Mouse (Mus musculus): ENCODE measurements around the gene Tpo.

Gene Tpo

DNA sequence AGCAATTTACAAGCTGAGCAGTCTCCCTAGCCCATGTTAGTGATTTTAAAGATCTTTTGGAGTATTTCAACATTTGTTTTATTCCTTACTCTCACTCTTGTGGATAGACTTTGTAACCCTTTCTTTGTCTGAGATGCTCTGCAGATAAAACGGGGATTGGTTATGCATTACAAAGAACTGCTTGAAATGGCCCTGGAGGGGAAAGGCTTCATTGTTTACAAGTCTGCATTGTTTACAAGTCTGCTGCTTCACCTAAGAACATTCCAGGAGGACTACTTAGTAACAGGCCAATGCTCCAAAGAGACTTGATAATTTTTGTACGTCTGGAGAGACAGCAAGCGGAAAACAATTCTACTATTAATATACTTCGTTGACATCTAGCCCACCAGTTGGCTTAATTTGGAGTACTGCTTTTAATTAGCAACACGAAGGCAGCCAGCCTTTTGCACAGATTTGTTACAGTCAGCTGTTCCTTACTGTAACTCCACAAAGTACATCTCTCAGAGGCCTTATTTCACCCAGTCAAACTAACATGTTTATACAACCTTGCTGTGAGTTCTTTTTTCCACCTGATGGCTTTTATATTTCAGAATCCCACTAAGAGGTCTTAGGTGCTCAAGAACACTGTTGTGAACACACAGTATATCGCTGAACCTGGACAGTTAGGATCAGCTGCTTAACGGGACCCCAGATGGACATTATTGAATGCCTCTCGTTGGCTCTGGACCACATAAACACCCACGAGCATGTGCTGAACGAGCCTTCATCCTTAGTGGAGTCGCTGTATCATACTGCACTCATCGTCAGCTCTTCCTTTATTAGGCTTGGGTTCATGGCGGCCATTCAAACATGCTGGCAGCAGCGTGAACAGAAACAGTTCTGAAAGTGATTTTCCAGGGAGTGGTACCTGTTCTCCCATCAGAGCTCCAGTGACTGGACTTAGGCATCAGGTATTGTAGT is 22.5 kb downstream of the Tpo start:
- H3K9me3 ChIP-seq (ENCODE audit: low read length) = peaks cover 37% of the 10 kb centered on the region
- H3K36me3 ChIP-seq (ENCODE audit: insufficient read depth, low read length) = no peaks in the 10 kb centered on the region
- H3K4me1 ChIP-seq (replicated peaks; ENCODE audit: low read depth, low read length) = peaks cover 23% of the 10 kb centered on the region
- H3K27me3 ChIP-seq (ENCODE audit: insufficient read depth, low read length) = no peaks in the 10 kb centered on the region
- TF ChIP-seq POU5F1 (IDR thresholded peaks at IDR 0.05; ENCODE audit: borderline replicate concordance, low read length) = no peak
- TF ChIP-seq CTCF (conservative IDR thresholded peaks at IDR 0.05; ENCODE audit: low read length) = no peak
- TF ChIP-seq NANOG (IDR thresholded peaks at IDR 0.05; ENCODE audit: borderline replicate concordance, low read length) = no peak
- H3K4me3 ChIP-seq (replicated peaks; ENCODE audit: low read length) = no peak overlapping the region

DNA sequence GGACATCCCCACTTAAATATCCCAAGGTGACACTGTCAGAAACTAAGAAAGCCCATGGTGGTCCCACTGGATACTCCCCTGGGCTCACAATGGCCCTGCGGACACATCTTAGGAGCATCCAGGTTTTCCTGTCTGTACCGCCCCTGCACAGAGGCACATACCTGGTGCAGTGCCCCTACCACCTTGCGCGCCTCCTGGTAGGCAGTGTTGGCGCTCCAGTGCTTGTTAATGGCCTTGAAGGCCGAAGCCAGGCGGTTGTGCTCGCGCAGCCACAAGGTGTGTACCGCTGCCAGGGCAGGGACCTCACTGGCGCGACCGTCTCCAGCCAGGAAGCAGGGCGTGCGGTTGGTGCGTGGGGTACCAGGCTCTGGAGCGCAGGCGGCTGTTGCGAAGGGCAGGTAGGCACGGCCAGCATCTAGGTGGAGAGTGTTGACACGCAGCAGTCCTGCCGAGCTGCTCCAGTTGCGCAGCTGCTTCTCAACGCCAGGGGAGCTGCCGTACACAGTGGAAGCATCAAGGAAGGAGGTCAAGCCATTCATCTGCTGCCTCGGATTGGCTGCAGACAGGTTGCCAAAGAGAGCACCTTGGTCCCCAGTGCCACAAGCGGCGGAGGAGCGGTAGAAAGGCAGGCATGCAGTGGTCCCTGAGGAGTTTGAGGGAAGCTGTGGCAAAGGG is 29.4 kb downstream of the Tpo start:
- TF ChIP-seq POU5F1 (IDR thresholded peaks at IDR 0.05; ENCODE audit: borderline replicate concordance, low read length) (no peak), CTCF (conservative IDR thresholded peaks at IDR 0.05; ENCODE audit: low read length) (peak; percentile 14; the same call in 1 of the 2 replicates)
- Histone ChIP-seq H3K9me3 (ENCODE audit: low read length) (no peaks in the 10 kb centered on the region), H3K4me1 (replicated peaks; ENCODE audit: low read depth, low read length) (peaks cover 15% of the 10 kb centered on the region)

DNA sequence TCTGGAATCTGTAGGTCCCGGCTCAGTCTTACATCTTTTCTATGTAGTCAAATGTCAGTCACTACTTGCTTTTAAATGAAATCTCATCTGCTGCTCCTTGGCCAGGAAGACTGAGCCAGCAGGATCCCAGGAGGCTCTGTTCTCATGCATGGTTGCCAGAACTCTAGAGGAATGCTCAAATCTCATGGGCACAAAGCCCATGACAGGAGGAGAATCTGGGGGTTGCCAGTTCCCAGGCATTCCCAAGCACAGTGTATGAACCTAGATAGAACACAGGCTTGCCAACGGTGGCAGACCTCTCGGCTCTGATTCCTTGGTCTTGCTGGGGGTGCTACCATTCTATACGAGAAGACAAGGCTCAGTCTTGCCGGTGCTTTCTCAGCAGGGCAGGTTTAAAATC is 40.3 kb downstream of the Tpo start:
- TF ChIP-seq NANOG (IDR thresholded peaks at IDR 0.05; ENCODE audit: borderline replicate concordance, low read length) (no peak), CTCF (conservative IDR thresholded peaks at IDR 0.05; ENCODE audit: low read length) (no peak), POU5F1 (IDR thresholded peaks at IDR 0.05; ENCODE audit: borderline replicate concordance, low read length) (no peak)

More for the DNA sequence above, 29.4 kb downstream of the Tpo start:
- H3K36me3 ChIP-seq (ENCODE audit: insufficient read depth, low read length) = no peaks in the 10 kb centered on the region
- H3K4me3 ChIP-seq (replicated peaks; ENCODE audit: low read length) = peak overlapping the region; percentile 77
- peaks cover 19% of the 10 kb centered on the region for H3K27me3 ChIP-seq (ENCODE audit: insufficient read depth, low read length)

DNA sequence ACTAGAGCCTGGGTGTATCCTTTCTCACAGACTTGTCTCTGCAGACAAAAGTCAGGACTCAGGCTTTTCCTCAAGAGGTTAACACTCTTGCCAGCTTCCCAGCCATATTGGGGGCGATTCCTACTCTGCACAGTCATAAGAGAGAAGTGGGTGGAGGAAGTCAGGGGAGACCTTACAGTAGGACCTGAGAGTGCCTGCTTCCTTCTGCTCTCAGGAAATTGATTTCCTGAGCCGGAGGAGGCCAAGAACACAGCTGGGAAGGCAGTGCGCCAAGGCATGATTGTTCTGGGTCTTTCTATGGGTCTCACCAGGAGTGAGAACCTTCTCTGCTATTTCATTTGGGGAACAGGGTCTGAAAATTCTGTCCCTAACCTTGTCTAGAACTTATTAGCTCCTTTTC is 48.5 kb downstream of the Tpo start:
- no peaks in the 10 kb centered on the region for H3K4me1 ChIP-seq (replicated peaks; ENCODE audit: low read depth, low read length)
- no peaks in the 10 kb centered on the region for H3K36me3 ChIP-seq (ENCODE audit: insufficient read depth, low read length)
- no peak overlapping the region for H3K4me3 ChIP-seq (replicated peaks; ENCODE audit: low read length)
- H3K27me3 ChIP-seq (ENCODE audit: insufficient read depth, low read length) = no peaks in the 10 kb centered on the region
- TF ChIP-seq CTCF (conservative IDR thresholded peaks at IDR 0.05; ENCODE audit: low read length) = no peak
- no peak for TF ChIP-seq NANOG (IDR thresholded peaks at IDR 0.05; ENCODE audit: borderline replicate concordance, low read length)
- TF ChIP-seq POU5F1 (IDR thresholded peaks at IDR 0.05; ENCODE audit: borderline replicate concordance, low read length) = no peak
- H3K9me3 ChIP-seq (ENCODE audit: low read length) = no peaks in the 10 kb centered on the region

More for the DNA sequence above, 40.3 kb downstream of the Tpo start:
- H3K4me1 ChIP-seq (replicated peaks; ENCODE audit: low read depth, low read length) = no peaks in the 10 kb centered on the region
- H3K4me3 ChIP-seq (replicated peaks; ENCODE audit: low read length) = no peak overlapping the region
- no peaks in the 10 kb centered on the region for H3K27me3 ChIP-seq (ENCODE audit: insufficient read depth, low read length)
- H3K9me3 ChIP-seq (ENCODE audit: low read length) = no peaks in the 10 kb centered on the region
- no peaks in the 10 kb centered on the region for H3K36me3 ChIP-seq (ENCODE audit: insufficient read depth, low read length)

DNA sequence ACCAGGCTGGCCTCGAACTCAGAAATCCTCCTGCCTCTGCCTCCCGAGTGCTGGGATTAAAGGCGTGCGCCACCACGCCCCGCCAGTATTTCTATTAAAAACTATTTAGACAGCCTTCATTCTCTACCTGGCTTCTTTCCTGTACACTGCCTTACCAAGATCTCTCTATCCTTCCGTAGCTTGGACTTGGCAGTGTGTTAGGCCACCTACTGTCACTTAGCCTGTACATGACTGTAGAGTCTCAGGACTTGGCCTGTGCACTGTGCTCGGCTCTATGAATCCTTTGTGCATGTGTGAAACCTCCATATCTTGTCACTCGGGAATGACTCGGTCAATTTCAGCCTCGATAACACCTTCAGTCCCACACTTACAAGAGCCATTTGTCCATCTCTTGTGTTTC is 55.4 kb downstream of the Tpo start:
- H3K36me3 ChIP-seq (ENCODE audit: insufficient read depth, low read length) = no peaks in the 10 kb centered on the region
- no peak overlapping the region for H3K4me3 ChIP-seq (replicated peaks; ENCODE audit: low read length)
- peaks cover 12% of the 10 kb centered on the region; the same call in 1 of the 2 replicates for H3K4me1 ChIP-seq (replicated peaks; ENCODE audit: low read depth, low read length)
- H3K27me3 ChIP-seq (ENCODE audit: insufficient read depth, low read length) = no peaks in the 10 kb centered on the region
- TF ChIP-seq NANOG (IDR thresholded peaks at IDR 0.05; ENCODE audit: borderline replicate concordance, low read length) = no peak
- TF ChIP-seq POU5F1 (IDR thresholded peaks at IDR 0.05; ENCODE audit: borderline replicate concordance, low read length) = no peak
- no peak for TF ChIP-seq CTCF (conservative IDR thresholded peaks at IDR 0.05; ENCODE audit: low read length)
- H3K9me3 ChIP-seq (ENCODE audit: low read length) = no peaks in the 10 kb centered on the region

DNA sequence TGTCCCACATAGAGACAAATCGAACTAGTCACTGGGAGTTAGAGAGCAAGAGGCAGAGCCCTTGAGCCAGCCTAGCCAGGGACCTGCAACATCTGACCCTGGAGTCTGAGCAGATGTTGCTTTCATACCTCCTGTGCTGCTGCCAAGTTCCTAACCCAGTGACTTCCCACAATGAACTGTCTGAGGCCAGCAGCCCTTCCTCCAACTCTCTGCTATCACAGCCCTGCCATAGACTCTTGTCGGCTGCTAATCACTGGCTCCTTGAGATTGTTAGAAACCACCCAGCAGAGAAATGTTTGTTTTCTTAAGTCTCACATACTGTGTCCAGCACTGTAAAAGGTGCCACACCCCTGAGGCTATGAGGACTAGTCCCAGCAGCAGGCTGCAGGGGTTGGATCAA is 56.1 kb downstream of the Tpo start:
- no peak overlapping the region for H3K4me3 ChIP-seq (replicated peaks; ENCODE audit: low read length)
- peaks cover 18% of the 10 kb centered on the region for H3K4me1 ChIP-seq (replicated peaks; ENCODE audit: low read depth, low read length)
- TF ChIP-seq NANOG (IDR thresholded peaks at IDR 0.05; ENCODE audit: borderline replicate concordance, low read length) = no peak
- TF ChIP-seq POU5F1 (IDR thresholded peaks at IDR 0.05; ENCODE audit: borderline replicate concordance, low read length) = no peak
- no peak for TF ChIP-seq CTCF (conservative IDR thresholded peaks at IDR 0.05; ENCODE audit: low read length)
- no peaks in the 10 kb centered on the region for H3K9me3 ChIP-seq (ENCODE audit: low read length)
- no peaks in the 10 kb centered on the region for H3K36me3 ChIP-seq (ENCODE audit: insufficient read depth, low read length)
- H3K27me3 ChIP-seq (ENCODE audit: insufficient read depth, low read length) = no peaks in the 10 kb centered on the region

DNA sequence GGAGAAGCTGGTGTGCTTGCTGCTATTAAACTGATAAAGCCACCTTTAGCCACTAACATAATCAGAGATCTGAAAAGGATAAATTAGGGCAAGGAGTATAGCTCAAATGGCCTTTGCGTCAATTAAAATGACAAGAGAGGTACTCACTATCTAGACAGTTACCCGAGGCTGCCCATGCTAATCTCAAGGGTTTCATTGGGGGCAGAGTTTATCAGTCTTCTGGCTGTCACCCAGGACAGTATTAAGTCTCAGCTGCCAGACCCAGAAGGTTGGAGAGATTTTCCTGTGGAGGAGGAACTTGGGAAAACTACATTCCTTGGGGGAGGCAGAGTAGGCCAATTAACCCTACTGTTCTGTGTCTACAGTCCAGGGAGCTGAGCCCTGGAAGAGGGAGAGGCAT is 63.1 kb downstream of the Tpo start:
- no peaks in the 10 kb centered on the region for H3K36me3 ChIP-seq (ENCODE audit: insufficient read depth, low read length)
- TF ChIP-seq POU5F1 (IDR thresholded peaks at IDR 0.05; ENCODE audit: borderline replicate concordance, low read length) (no peak), NANOG (IDR thresholded peaks at IDR 0.05; ENCODE audit: borderline replicate concordance, low read length) (no peak), CTCF (conservative IDR thresholded peaks at IDR 0.05; ENCODE audit: low read length) (no peak)
- no peaks in the 10 kb centered on the region for H3K27me3 ChIP-seq (ENCODE audit: insufficient read depth, low read length)
- peaks cover 18% of the 10 kb centered on the region for H3K4me1 ChIP-seq (replicated peaks; ENCODE audit: low read depth, low read length)
- H3K4me3 ChIP-seq (replicated peaks; ENCODE audit: low read length) = no peak overlapping the region
- H3K9me3 ChIP-seq (ENCODE audit: low read length) = peaks cover 13% of the 10 kb centered on the region

DNA sequence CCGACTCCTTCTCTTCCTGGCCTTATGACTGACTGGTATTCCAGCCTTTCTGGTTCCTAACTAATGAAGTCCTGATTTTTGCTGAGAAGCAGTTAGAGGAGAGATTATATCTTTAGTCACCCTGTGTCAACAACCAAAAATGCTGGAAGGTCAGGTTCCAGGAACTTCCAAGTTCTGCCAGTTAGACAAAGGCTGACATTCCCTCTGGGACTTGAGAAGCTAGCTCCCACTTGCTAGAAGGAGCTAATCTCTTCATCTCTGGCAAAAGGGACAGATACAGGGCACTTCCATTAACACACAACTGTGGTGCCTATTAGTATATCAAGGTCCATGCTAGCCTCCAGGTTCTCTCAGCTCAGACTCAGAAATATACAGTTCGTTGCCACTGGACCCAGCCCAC is 64.6 kb downstream of the Tpo start:
- Histone ChIP-seq H3K4me3 (replicated peaks; ENCODE audit: low read length) (no peak overlapping the region), H3K9me3 (ENCODE audit: low read length) (peaks cover 17% of the 10 kb centered on the region), H3K4me1 (replicated peaks; ENCODE audit: low read depth, low read length) (peaks cover 6% of the 10 kb centered on the region), H3K27me3 (ENCODE audit: insufficient read depth, low read length) (no peaks in the 10 kb centered on the region), H3K36me3 (ENCODE audit: insufficient read depth, low read length) (no peaks in the 10 kb centered on the region)
- TF ChIP-seq CTCF (conservative IDR thresholded peaks at IDR 0.05; ENCODE audit: low read length) (no peak), POU5F1 (IDR thresholded peaks at IDR 0.05; ENCODE audit: borderline replicate concordance, low read length) (no peak), NANOG (IDR thresholded peaks at IDR 0.05; ENCODE audit: borderline replicate concordance, low read length) (no peak)

Data from E14TG2a.4 (cell line).